Mouse (Mus musculus): ENCODE data around the gene Dph1.

- TF ChIP-seq CTCF (IDR thresholded peaks at IDR 0.05; ENCODE audit: low read depth): no peak
- TF ChIP-seq EP300 (IDR thresholded peaks at IDR 0.05; ENCODE audit: low read depth): no peak
These were observed 21.5 kb downstream of the Dph1 start, which contains the start of gene Hic1 for GRCm38 (mm10) chr11:75169405-75170080.
